Mouse (Mus musculus) heart, embryonic 15.5 days (tissue): ENCODE results near the gene Etv6. TPM values are rescaled to one million over a fixed set of nuclear protein-coding genes. Genes with fewer than 3 reads are reported as not detected.
A peak's percentile ranks its signal among the peaks of the same experiment; 100 is the strongest.

Experiments used
- ATAC-seq: fragments of 200-750 bp; cut with Nextera tagmentation; replicated peaks from 2 replicates; pipeline ENCODE4 v1.8.0; 2017; ENCODE audit warnings: low read depth, moderate TSS enrichment; ENCODE audit not compliant: insufficient number of reproducible peaks, insufficient read depth, low FRiP score
- H3K27ac ChIP-seq: fragments of 300-500 bp; sonication (generic); 2 replicates; pipeline ENCODE4 v1.5.1; 2015; ENCODE audit warnings: mild to moderate bottlenecking, inconsistent platforms
- H3K27me3 ChIP-seq: fragments of 300-500 bp; sonication (generic); 2 replicates; pipeline ENCODE4 v1.6.1; 2015; ENCODE audit warnings: inconsistent platforms
- H3K36me3 ChIP-seq: fragments of 300-500 bp; sonication (generic); 2 replicates; pipeline ENCODE4 v1.6.1; 2015; ENCODE audit warnings: mild to moderate bottlenecking, inconsistent platforms
- H3K4me1 ChIP-seq: fragments of 300-500 bp; sonication (generic); replicated peaks from 2 replicates; pipeline ENCODE4 v1.6.1; 2015; ENCODE audit warnings: inconsistent platforms
- H3K4me2 ChIP-seq: fragments of 300-500 bp; sonication (generic); 2 replicates; pipeline ENCODE4 v1.6.1; 2015; ENCODE audit warnings: inconsistent platforms, mild to moderate bottlenecking, moderate library complexity
- H3K4me3 ChIP-seq: fragments of 300-500 bp; sonication (generic); 2 replicates; pipeline ENCODE4 v1.5.1; 2015; ENCODE audit warnings: mild to moderate bottlenecking, inconsistent platforms
- H3K9ac ChIP-seq: fragments of 300-500 bp; sonication (generic); 2 replicates; pipeline ENCODE4 v1.6.1; 2015; ENCODE audit warnings: mild to moderate bottlenecking, inconsistent platforms
- H3K9me3 ChIP-seq: fragments of 300-500 bp; sonication (generic); replicated peaks from 2 replicates; pipeline ENCODE4 v1.6.1; 2016; ENCODE audit warnings: inconsistent platforms
- WGBS: fragments of 180-500 bp; shearing (Covaris S2); methylation state at CpG from one replicate; pipeline ENCODE4 v1.1.7; 2015; ENCODE audit warnings: mixed read lengths; 5-methylcytosine and 5-hydroxymethylcytosine counted together
- polyA plus RNA-seq: library from polyadenylated mRNA; unstranded; fragments of >200 nt; fragmentation: Nextera tagmentation; extraction: Ambion mirVana; gene quantifications from 2 replicates; pipeline ENCODE4 v1.2.1, GENCODE M21; 2015

Etv6 gene
- polyA plus RNA-seq, 1 experiment from 2014 or later = 9.9 TPM

DNA sequence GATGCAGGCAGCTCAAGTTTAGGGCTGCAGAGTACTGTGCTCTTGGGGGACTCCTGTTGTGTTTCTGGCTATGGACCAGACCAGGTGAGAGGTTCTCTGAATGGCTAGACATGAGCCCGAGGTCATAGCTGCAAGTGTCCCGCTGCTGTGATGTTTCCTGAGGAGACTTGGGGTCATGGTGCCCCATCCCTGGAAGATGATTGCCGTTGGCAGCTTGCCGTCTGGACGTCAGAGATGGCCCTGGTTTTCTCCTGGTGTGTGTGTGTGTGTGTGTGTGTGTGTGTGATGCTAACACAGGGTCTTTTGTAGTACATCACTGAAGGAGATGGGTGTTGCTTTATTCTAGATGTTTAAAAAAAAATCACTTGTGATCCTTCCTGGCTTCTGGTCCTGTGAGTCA lies 58.6 kb downstream of the Etv6 start:
- ATAC-seq = no peak
- Histone ChIP-seq H3K4me1 (peaks cover 26% of the 10 kb centered on the region), H3K27ac (no peak overlapping the region), H3K36me3 (no peaks in the 10 kb centered on the region), H3K27me3 (no peaks in the 10 kb centered on the region), H3K4me2 (no peak overlapping the region), H3K9ac (no peak overlapping the region), H3K4me3 (no peak overlapping the region), H3K9me3 (no peaks in the 10 kb centered on the region)
- 83% methylated on average over 5 of the region's 5 CpGs for WGBS

DNA sequence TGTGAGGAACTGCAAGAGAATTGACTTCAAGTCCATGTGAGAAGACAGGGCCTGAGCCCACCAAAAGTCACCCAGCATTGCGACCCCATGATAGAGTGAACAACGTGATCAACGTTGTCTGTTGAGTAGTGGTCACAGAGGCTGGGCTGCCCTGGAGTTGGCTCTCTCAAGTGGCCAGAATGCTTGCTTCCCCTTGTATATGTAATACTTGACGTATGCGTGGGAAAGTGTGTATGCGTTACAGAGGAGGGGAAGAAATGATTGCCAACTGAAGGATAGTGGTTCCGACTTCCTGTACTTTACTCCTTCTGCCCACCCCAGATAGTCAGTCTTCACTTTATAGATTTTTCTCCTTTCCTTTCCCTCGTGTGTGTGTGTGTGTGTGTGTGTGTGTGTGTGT lies 59.1 kb downstream of the Etv6 start:
- Histone ChIP-seq H3K27me3 (no peaks in the 10 kb centered on the region), H3K9ac (no peak overlapping the region), H3K36me3 (no peaks in the 10 kb centered on the region), H3K4me2 (no peak overlapping the region), H3K27ac (no peak overlapping the region), H3K4me3 (no peak overlapping the region), H3K9me3 (no peaks in the 10 kb centered on the region), H3K4me1 (peaks cover 21% of the 10 kb centered on the region)
- 80% methylated on average over 8 of the region's 8 CpGs for WGBS
- ATAC-seq = no peak

DNA sequence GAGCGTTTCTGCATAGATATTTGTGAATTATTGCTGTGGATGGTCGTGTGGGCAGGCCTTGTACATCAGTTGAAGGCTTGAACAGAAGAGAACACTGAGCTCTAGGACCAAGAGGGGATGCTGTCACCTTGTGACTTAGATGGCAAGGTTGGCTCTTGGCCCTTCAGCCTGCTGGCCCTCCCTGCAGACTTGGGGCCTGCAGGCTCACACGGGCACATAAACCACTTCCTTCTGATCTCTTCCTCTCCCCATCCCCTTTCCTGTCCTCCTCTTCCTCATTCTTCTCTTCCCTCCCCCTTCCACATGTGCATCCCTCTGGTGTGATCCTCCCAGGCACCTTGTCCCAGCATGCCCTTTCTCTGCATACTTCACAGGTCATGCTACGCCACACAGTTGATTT lies 60.1 kb downstream of the Etv6 start:
- no peaks in the 10 kb centered on the region for H3K9me3 ChIP-seq
- WGBS = 67% methylated on average over 4 of the region's 4 CpGs
- no peak overlapping the region for H3K4me3 ChIP-seq

DNA sequence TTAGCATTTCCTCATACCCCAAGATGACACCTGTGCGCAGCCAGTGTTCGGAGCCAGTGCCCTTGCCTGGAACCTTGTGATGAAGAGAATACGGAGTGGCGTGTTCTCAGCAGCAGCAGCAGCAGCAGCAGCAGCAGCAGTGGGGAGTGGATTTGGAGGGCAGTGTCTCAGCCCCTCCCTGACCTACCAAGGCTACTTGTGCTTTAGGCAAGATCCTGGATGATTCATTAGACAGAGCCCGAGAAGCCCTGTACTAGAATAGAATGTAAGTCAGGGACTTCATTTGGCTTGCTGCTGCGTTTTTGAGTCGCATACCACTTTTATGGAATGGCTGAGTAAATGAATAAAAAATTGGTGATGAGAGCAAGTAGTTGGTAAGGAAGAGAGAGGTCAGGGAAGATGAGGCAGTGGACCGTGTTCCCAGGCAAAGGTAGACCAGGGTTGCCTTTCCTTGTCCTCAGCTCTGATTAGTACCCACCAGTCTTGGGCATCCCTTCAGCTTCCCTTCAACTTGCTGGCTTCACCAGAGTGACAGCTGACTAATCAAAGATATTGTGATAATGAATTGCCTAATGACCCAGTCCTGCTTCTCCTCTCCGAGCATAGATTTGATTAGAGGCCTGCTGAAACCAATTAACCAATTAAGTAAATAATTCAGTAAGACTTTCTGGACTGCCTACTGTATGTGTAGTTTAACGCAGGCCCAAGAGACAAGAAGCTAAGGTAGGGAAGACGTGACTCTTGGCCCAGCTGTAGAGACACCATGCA lies 64.7 kb downstream of the Etv6 start:
- Histone ChIP-seq H3K36me3 (no peaks in the 10 kb centered on the region), H3K4me2 (no peak overlapping the region), H3K27ac (no peak overlapping the region), H3K27me3 (no peaks in the 10 kb centered on the region), H3K4me1 (peaks cover 26% of the 10 kb centered on the region), H3K9me3 (no peaks in the 10 kb centered on the region), H3K4me3 (no peak overlapping the region), H3K9ac (no peak overlapping the region)
- 90% methylated on average over 11 of the region's 11 CpGs for WGBS
- no peak for ATAC-seq

More for the DNA sequence above, 60.1 kb downstream of the Etv6 start:
- Histone ChIP-seq H3K4me2 (no peak overlapping the region), H3K27me3 (no peaks in the 10 kb centered on the region), H3K4me1 (peaks cover 11% of the 10 kb centered on the region), H3K36me3 (no peaks in the 10 kb centered on the region), H3K9ac (no peak overlapping the region), H3K27ac (no peak overlapping the region)
- ATAC-seq = no peak

DNA sequence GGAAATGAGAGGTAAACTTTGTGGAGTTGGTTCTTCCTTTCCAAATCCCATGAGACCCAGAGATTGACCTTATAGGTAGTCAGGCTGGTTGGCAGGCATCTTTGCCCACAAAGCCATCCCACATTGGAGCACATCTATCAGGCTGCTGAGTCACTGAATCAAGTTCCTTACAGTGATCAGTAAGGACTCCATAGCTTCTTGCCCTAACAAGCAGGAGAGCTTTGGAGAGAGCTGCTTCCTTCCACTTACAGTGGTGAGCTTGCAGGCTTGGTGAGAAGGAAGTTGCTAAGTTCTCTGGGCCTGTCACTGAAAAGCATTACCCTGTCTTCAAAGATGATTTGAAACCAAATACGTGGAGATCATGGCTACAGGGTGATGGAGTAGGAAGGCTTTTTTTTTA lies 66.9 kb downstream of the Etv6 start:
- no peak for ATAC-seq
- Histone ChIP-seq H3K9ac (no peak overlapping the region), H3K36me3 (no peaks in the 10 kb centered on the region), H3K27ac (no peak overlapping the region), H3K27me3 (no peaks in the 10 kb centered on the region), H3K4me1 (peaks cover 44% of the 10 kb centered on the region), H3K4me3 (no peak overlapping the region), H3K9me3 (no peaks in the 10 kb centered on the region), H3K4me2 (no peak overlapping the region)
- 86% methylated on average over 1 of the region's 1 CpGs for WGBS

DNA sequence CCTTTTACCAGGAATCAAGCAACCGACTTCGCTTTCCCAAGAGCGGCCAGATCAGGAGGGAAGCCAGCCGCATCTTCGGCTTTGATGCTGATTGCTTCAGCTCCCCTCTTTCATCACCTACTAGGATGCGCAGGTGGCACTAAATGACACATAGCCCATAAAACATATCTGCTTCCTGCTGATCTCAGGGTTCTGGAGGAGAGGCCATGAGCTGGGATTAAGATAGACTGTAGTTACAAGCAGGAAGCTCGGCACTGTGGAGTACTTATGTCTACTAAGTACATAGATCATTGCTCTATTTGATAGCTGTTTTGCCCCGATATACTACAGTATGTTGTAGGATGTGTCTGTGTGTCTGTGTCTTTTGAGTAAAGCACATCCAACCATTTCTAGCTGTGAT lies 68.0 kb downstream of the Etv6 start:
- Histone ChIP-seq H3K9ac (no peak overlapping the region), H3K4me1 (peaks cover 53% of the 10 kb centered on the region), H3K27ac (no peak overlapping the region), H3K4me3 (no peak overlapping the region), H3K4me2 (no peak overlapping the region), H3K36me3 (no peaks in the 10 kb centered on the region), H3K9me3 (no peaks in the 10 kb centered on the region), H3K27me3 (no peaks in the 10 kb centered on the region)
- ATAC-seq = no peak
- WGBS = 84% methylated on average over 8 of the region's 8 CpGs

DNA sequence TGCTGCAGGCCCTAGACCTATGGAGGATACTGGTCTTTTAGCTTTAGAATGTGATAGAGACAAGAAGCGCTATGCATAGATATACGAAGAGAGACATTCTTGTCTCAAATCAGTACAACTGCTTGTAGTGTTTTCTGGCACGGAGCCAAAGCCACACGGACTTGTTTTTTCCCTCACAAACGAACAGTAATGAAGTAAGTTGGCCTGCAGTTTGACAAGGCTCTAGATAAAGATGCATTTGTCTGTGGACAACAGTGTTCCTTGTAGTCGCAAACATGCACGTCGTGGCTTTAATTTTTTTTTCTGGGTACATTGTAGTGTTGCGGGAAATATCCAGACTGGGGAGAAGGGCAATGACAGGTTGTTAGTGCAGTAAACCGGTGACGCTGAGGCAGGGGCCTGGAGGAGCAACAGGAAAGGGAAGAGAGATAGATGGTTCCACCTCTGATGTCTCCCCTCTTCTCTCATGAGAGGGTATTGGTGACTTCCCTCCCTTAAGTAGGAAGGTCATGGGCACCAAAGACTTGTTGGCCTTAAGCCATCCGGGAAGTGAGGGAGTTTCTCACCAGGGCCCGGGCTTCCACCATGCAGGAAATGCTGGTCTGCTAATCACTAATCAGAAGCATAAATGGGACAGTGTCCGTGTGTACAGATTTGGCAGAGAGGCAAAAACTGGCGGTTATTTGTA lies 70.2 kb downstream of the Etv6 start:
- Histone ChIP-seq H3K27ac (peak overlapping the region; percentile 67), H3K4me3 (no peak overlapping the region), H3K9ac (no peak overlapping the region), H3K4me2 (peak overlapping the region; percentile 35), H3K9me3 (no peaks in the 10 kb centered on the region), H3K36me3 (peaks cover 5% of the 10 kb centered on the region; the same call in 1 of the 2 replicates), H3K27me3 (no peaks in the 10 kb centered on the region), H3K4me1 (peaks cover 53% of the 10 kb centered on the region)
- 23% methylated on average over 15 of the region's 15 CpGs for WGBS
- ATAC-seq = peak; percentile 45; the same call in 1 of the 2 replicates

DNA sequence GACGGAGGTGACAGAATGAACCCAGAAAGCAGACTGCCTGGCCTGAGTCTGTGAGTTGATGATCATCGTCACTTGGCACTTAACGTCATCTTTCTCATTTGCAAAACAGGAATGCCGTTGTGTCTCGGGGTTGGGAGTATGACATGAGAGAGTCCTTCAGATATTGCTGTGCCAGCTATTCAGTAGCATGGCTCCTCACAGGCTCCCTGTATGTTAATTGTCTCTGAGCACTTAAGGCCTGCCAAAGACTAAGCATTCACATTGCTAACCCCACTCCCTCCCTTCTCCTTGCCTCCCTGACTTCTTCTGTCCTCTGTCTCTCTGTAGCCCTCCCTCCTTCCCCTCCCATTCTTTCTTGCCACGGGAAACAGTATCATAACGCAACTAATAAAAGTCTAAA lies 72.2 kb downstream of the Etv6 start:
- ATAC-seq = no peak; the same call in 1 of the 2 replicates
- Histone ChIP-seq H3K4me1 (peaks cover 53% of the 10 kb centered on the region), H3K4me2 (peak overlapping the region; percentile 35; the same call in 1 of the 2 replicates), H3K9ac (no peak overlapping the region), H3K27me3 (no peaks in the 10 kb centered on the region), H3K27ac (peak overlapping the region; percentile 67), H3K36me3 (peaks cover 5% of the 10 kb centered on the region; the same call in 1 of the 2 replicates), H3K4me3 (no peak overlapping the region), H3K9me3 (no peaks in the 10 kb centered on the region)
- 51% methylated on average over 7 of the region's 7 CpGs for WGBS

DNA sequence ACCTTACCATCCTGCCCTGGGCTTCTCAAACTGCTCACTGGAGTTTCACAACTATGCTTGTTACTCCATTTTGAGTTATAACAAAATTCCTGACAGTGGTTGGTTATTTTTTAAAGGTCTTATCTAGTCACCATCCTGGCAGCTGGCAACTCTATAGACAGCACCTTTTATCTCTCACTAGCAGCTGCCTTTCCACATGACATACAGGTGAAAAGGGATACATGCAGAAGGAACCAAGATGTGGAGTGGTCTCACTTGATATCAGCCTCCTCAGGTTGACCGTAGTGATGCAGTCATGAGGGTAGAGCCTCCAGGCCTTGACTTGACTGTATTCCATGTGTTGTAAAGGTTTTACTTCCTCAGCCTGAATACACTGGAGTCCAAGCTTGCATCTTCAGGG lies 74.2 kb downstream of the Etv6 start:
- H3K9ac ChIP-seq = no peak overlapping the region
- H3K4me1 ChIP-seq = peaks cover 48% of the 10 kb centered on the region
- no peak overlapping the region for H3K4me2 ChIP-seq
- H3K27ac ChIP-seq = no peak overlapping the region
- no peaks in the 10 kb centered on the region for H3K9me3 ChIP-seq
- H3K4me3 ChIP-seq = no peak overlapping the region
- WGBS = 92% methylated on average over 1 of the region's 1 CpGs
- H3K36me3 ChIP-seq = peaks cover 5% of the 10 kb centered on the region; the same call in 1 of the 2 replicates
- ATAC-seq = no peak
- no peaks in the 10 kb centered on the region for H3K27me3 ChIP-seq

DNA sequence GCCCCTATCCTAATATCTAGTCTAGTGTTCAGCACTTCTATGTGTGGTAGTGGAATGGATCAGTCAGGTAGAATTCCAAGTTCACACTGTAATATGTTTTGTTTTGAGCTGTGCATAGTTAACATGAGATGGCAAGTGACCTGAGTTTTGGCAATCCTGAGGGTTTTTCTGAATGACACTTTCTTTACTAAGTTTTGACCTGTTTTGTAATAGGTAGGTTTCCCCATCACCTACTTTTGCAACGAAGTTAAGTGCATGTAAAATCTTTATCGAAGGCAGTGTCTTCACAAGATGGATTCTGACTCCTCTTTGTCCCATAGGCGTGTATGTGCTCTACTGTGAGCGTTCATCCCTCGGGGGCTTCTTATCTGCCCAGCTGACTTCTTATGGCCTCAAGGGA lies 74.7 kb downstream of the Etv6 start:
- Histone ChIP-seq H3K4me1 (peaks cover 42% of the 10 kb centered on the region), H3K36me3 (peaks cover 5% of the 10 kb centered on the region; the same call in 1 of the 2 replicates), H3K9me3 (no peaks in the 10 kb centered on the region), H3K4me2 (no peak overlapping the region), H3K9ac (no peak overlapping the region), H3K27ac (no peak overlapping the region), H3K27me3 (no peaks in the 10 kb centered on the region), H3K4me3 (no peak overlapping the region)
- 89% methylated on average over 5 of the region's 5 CpGs for WGBS
- no peak for ATAC-seq

DNA sequence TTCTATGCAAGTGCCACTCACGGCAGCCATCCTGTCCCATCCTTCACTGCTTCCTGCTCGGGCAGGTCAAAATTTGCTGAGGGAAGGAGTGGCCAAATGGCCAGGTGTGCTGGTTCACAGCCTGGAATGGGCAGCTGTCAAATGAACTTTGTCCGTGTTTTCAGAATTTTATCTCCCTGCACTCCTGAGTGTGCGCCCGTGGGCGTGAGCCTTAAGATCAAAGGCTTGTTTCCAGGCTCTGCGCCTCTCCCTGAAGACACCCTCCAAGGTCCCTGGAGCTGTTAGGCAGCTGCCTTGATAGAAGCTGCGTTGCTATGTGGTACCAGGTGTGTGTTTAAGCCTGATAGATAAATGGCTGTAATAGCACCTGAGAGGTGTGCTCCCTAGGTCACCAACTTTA lies 76.1 kb downstream of the Etv6 start:
- Histone ChIP-seq H3K27me3 (no peaks in the 10 kb centered on the region), H3K4me2 (no peak overlapping the region), H3K4me3 (no peak overlapping the region), H3K4me1 (peaks cover 28% of the 10 kb centered on the region), H3K27ac (no peak overlapping the region), H3K9me3 (no peaks in the 10 kb centered on the region), H3K36me3 (peaks cover 5% of the 10 kb centered on the region; the same call in 1 of the 2 replicates), H3K9ac (no peak overlapping the region)
- 62% methylated on average over 8 of the region's 8 CpGs for WGBS
- ATAC-seq = no peak
